Mouse (Mus musculus) stomach, postnatal 0 days (tissue): Measurements from ENCODE around the gene Il27.

Experiments used
- CTCF ChIP-seq: IDR thresholded peaks from 2 replicates; pipeline ENCODE4 v1.5.1; 2016; ENCODE audit warnings: antibody characterized with exemption, low read depth, mild to moderate bottlenecking, moderate library complexity
- EP300 ChIP-seq: optimal IDR thresholded peaks from 2 replicates; pipeline ENCODE3; 2016; ENCODE audit warnings: antibody characterized with exemption

GRCm38 (mm10) chr7:126576946-126577345, 17.8 kb downstream of the Il27 start:
- TF ChIP-seq CTCF (peak; percentile 79), EP300 (no peak)
